Mouse (Mus musculus) liver, adult 2 months (tissue): ENCODE measurements around the gene Ddx31.

Experiments used
- CTCF ChIP-seq: fragments of 200-500 bp; IDR thresholded peaks from 2 replicates; pipeline ENCODE4 v1.5.1; 2011; ENCODE audit warnings: low read depth, low read length, control low read depth
- POLR2A ChIP-seq: fragments of 200-500 bp; IDR thresholded peaks from 2 replicates; pipeline ENCODE4 v1.6.1; 2011; ENCODE audit warnings: low read length, control low read depth; ENCODE audit not compliant: insufficient read depth; ENCODE audit errors: extremely low read depth

DNA sequence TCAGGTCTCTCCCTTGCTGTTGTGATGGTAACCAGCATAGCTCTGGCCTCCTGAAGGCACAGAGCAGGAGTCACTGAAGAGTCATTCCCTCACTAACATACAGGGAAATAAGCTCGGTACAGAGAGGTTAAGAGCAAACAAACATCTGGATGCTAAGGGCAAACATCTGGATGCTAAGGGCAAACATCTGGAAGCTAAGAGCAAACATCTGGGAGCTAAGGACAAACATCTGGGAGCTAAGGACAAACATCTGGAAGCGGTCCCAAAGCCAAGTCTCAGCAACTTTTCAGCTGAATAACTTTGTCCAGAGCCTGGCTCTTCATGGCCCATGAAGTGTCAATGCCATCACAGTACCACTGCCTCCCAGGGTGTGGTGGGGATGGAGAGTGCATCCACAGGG is 40.6 kb upstream of the Ddx31 start:
- TF ChIP-seq CTCF (no peak), POLR2A (no peak)
